Mouse (Mus musculus) kidney, postnatal 0 days (tissue): ENCODE measurements around the gene Cnnm2. TPM values are rescaled to one million over a fixed set of nuclear protein-coding genes. Genes with fewer than 3 reads are reported as not detected.

Experiments
- ATAC-seq: fragments of 200-750 bp; cut with Nextera tagmentation; replicated peaks from 2 replicates; pipeline ENCODE4 v1.8.0; 2017; ENCODE audit warnings: low read depth, moderate number of reproducible peaks, moderate TSS enrichment, moderate library complexity; ENCODE audit not compliant: low FRiP score
- DNase-seq: peaks from one replicate; pipeline ENCODE4 v3.0.0-alpha.2; 2016; ENCODE audit warnings: low spot score
- H3K27ac ChIP-seq: fragments of 300-500 bp; sonication (generic); 2 replicates; pipeline ENCODE4 v1.5.1; 2014; ENCODE audit warnings: mild to moderate bottlenecking
- H3K27me3 ChIP-seq: fragments of 300-500 bp; sonication (generic); 2 replicates; pipeline ENCODE4 v1.6.1; 2014; ENCODE audit warnings: low read length, mixed read lengths; ENCODE audit not compliant: insufficient read depth
- H3K36me3 ChIP-seq: fragments of 300-500 bp; sonication (generic); 2 replicates; pipeline ENCODE4 v1.6.1; 2014; ENCODE audit warnings: low read length, mixed read lengths; ENCODE audit not compliant: insufficient read depth
- H3K4me1 ChIP-seq: fragments of 300-500 bp; sonication (generic); replicated peaks from 2 replicates; pipeline ENCODE4 v1.6.1; 2014; ENCODE audit warnings: antibody characterized with exemption, low read length, mixed read lengths; ENCODE audit not compliant: insufficient read depth
- H3K4me2 ChIP-seq: fragments of 300-500 bp; sonication (generic); 2 replicates; pipeline ENCODE4 v1.6.1; 2014; ENCODE audit warnings: mild to moderate bottlenecking, low read length, moderate library complexity, mixed read lengths
- H3K4me3 ChIP-seq: fragments of 300-500 bp; sonication (generic); replicated peaks from 2 replicates; pipeline ENCODE4 v1.5.1; 2014; ENCODE audit warnings: low read depth, low read length
- H3K9ac ChIP-seq: fragments of 300-500 bp; sonication (generic); 2 replicates; pipeline ENCODE4 v1.6.1; 2014; ENCODE audit warnings: low read depth, low read length
- H3K9me3 ChIP-seq: fragments of 300-500 bp; sonication (generic); replicated peaks from 2 replicates; pipeline ENCODE4 v1.6.1; 2016; ENCODE audit warnings: low read length, inconsistent platforms, mixed read lengths
- CTCF ChIP-seq: IDR thresholded peaks from 2 replicates; pipeline ENCODE4 v1.5.1; 2016; ENCODE audit warnings: antibody characterized with exemption, low read depth, mild to moderate bottlenecking, moderate library complexity
- WGBS: fragments of 180-500 bp; shearing (Covaris S2); extraction: QIAGEN DNeasy Blood & Tissue Kit; methylation state at CpG from one replicate; pipeline ENCODE4 v1.1.7; 2014; 5-methylcytosine and 5-hydroxymethylcytosine counted together
- polyA plus RNA-seq: library from polyadenylated mRNA; unstranded; fragments of >200 nt; fragmentation: Nextera tagmentation; extraction: Ambion mirVana; gene quantifications from 2 replicates; pipeline ENCODE4 v1.2.1, GENCODE M21; 2015

The Cnnm2 gene
- polyA plus RNA-seq, 1 experiment from 2014 or later, result 11.0 TPM

DNA sequence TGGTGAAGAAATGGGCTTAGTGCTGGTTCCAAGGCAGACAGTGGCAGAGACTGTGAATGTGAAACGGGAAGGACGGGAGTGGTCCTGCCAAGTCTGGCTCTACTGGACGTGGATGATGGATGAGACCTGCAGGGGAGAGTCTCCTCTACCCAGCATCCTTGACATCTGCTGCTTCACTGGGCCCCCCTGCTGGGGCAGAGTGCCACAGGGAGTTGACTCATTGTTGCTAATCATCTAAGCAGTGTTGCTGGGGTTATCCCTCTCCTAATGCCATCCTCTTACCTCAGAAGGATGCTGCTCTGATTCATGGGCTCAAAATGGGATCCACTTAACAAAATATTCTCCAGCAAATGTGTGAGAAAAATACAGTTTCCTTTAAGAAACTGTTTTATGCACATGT lies 67.6 kb downstream of the Cnnm2 start:
- 33% methylated on average over 3 of the region's 3 CpGs for WGBS

DNA sequence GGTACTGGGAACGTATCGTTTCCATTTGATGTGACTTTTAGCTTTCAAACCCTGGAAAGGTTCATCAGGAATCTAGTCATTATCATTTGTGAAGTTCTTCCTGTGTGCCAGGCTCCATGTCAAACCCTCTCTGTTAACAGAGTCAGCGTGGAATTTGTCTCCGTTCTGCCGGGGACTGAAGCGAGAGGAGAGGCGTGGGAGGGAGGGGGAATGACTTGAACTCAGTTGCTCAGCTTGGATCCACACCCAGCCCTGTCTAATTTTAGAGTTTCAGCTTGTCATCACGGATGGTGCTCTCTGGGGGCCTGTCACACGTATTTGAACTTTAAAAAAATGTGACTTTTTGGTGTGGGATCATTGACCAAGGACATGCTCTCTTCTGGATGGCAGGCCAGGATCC lies 70.0 kb downstream of the Cnnm2 start:
- Histone ChIP-seq H3K4me2 (no peak overlapping the region), H3K27me3 (no peaks in the 10 kb centered on the region), H3K27ac (no peak overlapping the region), H3K4me3 (no peak overlapping the region), H3K4me1 (0 out of 2 replicates have a peak, but pooled peaks cover 4% of the 10 kb centered on the region), H3K9me3 (no peaks in the 10 kb centered on the region), H3K36me3 (no peaks in the 10 kb centered on the region), H3K9ac (no peak overlapping the region)
- no peak for TF ChIP-seq CTCF
- ATAC-seq (no peak), DNase-seq (no peak)
- 47% methylated on average over 9 of the region's 9 CpGs for WGBS

More for the DNA sequence above, 67.6 kb downstream of the Cnnm2 start:
- no peak for TF ChIP-seq CTCF
- Histone ChIP-seq H3K9me3 (no peaks in the 10 kb centered on the region), H3K4me1 (0 out of 2 replicates have a peak, but pooled peaks cover 4% of the 10 kb centered on the region), H3K27ac (no peak overlapping the region), H3K9ac (no peak overlapping the region), H3K27me3 (no peaks in the 10 kb centered on the region), H3K4me2 (no peak overlapping the region), H3K36me3 (no peaks in the 10 kb centered on the region), H3K4me3 (no peak overlapping the region)
- ATAC-seq (no peak), DNase-seq (no peak)

DNA sequence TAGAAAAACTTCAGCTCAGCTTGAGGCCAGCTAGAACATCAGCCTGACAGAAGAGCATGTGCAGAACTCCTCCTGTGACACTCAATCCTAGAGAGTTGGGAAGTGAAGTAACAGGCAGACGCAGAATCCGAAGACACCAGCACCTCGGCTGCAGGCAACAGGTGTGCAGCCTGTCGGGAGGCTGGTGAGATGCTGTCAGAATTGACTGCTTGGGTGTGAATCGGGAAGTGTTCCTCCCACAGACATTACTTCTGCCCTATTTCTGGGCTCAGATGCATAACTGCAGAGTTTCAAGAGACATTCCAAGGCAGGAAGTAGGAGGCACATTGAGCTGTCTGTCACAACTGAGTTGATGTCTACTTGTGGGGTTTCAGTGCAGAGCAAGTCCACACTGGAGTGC lies 72.9 kb downstream of the Cnnm2 start:
- ATAC-seq (no peak), DNase-seq (no peak)
- WGBS, result 61% methylated on average over 5 of the region's 5 CpGs
- H3K36me3 ChIP-seq, result no peaks in the 10 kb centered on the region
- no peaks in the 10 kb centered on the region for H3K27me3 ChIP-seq
- no peak for TF ChIP-seq CTCF
- no peaks in the 10 kb centered on the region for H3K9me3 ChIP-seq
- no peak overlapping the region for H3K9ac ChIP-seq
- H3K27ac ChIP-seq, result no peak overlapping the region
- H3K4me3 ChIP-seq, result no peak overlapping the region
- H3K4me1 ChIP-seq, result 0 out of 2 replicates have a peak, but pooled peaks cover 4% of the 10 kb centered on the region
- no peak overlapping the region for H3K4me2 ChIP-seq

DNA sequence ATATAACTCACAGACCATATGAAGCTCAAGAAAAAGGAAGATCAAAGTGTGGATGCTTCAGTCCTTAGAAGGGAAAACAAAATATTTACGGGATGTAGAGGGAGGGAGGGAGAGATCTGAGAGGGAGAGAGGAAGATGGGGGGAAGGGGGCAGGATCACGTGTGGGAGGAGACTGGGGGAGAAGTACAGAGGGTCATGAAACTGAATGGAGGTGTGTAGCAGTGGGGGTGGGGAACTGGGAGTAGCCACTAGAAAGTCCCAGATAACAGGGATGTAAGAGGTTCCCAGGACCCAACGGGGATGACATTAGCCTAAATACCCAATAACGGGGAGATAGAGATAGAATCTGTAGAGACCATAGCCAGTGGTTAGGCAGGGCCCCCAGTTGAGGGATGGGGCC lies 73.9 kb downstream of the Cnnm2 start:
- Histone ChIP-seq H3K9ac (no peak overlapping the region), H3K27ac (no peak overlapping the region), H3K27me3 (no peaks in the 10 kb centered on the region), H3K9me3 (no peaks in the 10 kb centered on the region), H3K4me3 (no peak overlapping the region), H3K4me1 (0 out of 2 replicates have a peak, but pooled peaks cover 4% of the 10 kb centered on the region), H3K4me2 (no peak overlapping the region), H3K36me3 (no peaks in the 10 kb centered on the region)
- ATAC-seq (no peak), DNase-seq (no peak)
- WGBS, result 58% methylated on average over 4 of the region's 4 CpGs
- TF ChIP-seq CTCF, result no peak

DNA sequence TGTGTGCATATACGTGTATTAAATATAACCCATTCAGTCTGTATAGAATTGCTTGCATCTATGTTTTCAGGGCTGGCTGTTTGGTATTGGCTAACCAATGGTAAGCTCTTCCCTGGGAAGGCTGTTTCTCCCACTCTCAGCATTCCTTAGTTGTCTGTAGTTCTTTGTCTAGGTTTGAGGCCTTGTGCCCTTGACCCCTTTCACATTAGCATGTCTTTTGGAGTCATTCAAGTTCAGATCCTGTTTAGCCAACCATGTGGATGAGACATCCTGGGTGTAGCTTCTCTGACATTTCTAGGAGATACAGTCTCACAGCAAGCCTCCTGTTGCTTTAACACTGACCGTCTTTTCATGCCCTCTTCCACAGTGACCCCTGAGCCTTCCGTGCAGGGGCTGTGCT lies 74.7 kb downstream of the Cnnm2 start:
- Histone ChIP-seq H3K4me2 (no peak overlapping the region), H3K9me3 (no peaks in the 10 kb centered on the region), H3K4me1 (0 out of 2 replicates have a peak, but pooled peaks cover 4% of the 10 kb centered on the region), H3K9ac (no peak overlapping the region), H3K27me3 (no peaks in the 10 kb centered on the region), H3K36me3 (no peaks in the 10 kb centered on the region), H3K4me3 (no peak overlapping the region), H3K27ac (no peak overlapping the region)
- 58% methylated on average over 3 of the region's 3 CpGs for WGBS
- ATAC-seq, result no peak
- TF ChIP-seq CTCF, result no peak
- DNase-seq, result no peak

DNA sequence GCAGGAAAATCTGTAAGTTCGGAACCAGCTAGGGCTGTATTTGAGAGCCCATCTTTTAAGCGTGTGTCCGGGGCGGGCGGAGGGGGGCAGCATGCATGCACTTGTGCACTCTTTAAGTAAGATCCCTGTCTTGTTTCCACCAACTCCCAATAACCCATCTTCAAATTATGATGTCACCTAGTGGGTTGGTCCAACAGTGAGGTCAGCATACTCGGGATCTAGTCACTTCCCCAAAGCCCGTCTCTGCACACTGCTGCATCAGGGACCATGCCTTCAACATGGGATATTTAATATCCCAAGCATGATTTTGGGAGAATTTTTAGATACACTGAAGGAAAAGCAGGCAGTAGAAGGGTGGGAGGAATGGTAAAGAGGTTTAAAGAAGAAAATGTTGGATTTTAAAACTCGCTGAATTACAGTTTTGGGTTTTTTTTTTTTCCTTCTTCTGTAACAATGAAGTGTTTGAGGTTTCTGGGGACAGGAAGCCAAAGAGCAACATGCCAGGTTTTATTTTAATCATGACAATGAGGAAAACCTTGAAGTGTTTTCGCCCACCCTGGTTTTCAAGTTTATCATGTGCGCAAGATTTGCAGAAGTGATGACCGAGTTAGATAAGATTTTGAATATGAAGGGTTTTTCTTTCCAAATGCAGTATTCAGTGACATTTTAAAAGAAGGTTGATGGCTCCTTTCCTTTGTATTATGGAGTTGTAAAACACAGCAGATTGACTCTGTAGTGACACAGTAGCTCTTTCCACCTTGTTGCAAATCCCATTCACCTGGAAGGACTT lies 76.1 kb downstream of the Cnnm2 start:
- ATAC-seq (no peak), DNase-seq (no peak)
- no peaks in the 10 kb centered on the region for H3K27me3 ChIP-seq
- no peaks in the 10 kb centered on the region for H3K9me3 ChIP-seq
- 84% methylated on average over 11 of the region's 11 CpGs for WGBS
- H3K4me3 ChIP-seq, result no peak overlapping the region
- no peak for TF ChIP-seq CTCF
- H3K9ac ChIP-seq, result no peak overlapping the region
- no peaks in the 10 kb centered on the region for H3K4me1 ChIP-seq
- no peaks in the 10 kb centered on the region for H3K36me3 ChIP-seq
- H3K4me2 ChIP-seq, result no peak overlapping the region
- H3K27ac ChIP-seq, result no peak overlapping the region
